Mouse (Mus musculus) lung, postnatal 4 days (tissue): ENCODE data around the gene Dok5.
A peak's percentile ranks its signal among the peaks of the same experiment; 100 is the strongest.

Experiments
- DNase-seq, 2 experiments: peaks; one replicate each; pipeline ENCODE4 v3.0.0; 2021

Dok5 gene

GRCm38 (mm10) chr2:170802984-170803383 lies 71.4 kb downstream of the Dok5 start:
- no peak for DNase-seq

GRCm38 (mm10) chr2:170807555-170808258 lies 76.1 kb downstream of the Dok5 start:
- DNase-seq: no peak

GRCm38 (mm10) chr2:170808259-170808789 lies 76.7 kb downstream of the Dok5 start:
- DNase-seq: no peak

DNA sequence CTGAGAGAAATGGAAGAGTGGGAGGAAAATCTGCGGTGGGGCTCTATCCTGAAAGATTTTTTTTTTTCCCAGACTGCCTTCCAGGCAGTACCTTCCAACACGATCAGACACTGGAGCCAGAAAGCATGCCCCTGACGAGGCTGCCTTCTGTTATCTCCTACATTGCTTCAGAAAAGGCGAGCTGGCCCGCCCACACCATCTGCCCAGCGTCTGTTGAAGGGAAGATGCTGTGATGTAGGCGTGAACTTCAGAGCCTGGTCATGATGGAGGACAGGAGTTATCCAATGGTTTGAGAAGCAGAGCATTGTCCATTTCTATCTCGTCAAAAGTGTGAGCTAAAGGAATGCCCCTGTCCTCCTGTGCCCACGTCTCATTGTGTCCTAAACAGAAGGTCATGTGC lies 79.7 kb downstream of the Dok5 start:
- no peak for DNase-seq

GRCm38 (mm10) chr2:170816302-170816701 lies 84.7 kb downstream of the Dok5 start:
- no peak for DNase-seq

GRCm38 (mm10) chr2:170817112-170817703 lies 85.6 kb downstream of the Dok5 start:
- no peak for DNase-seq

- peak; percentile 65 to 76 for DNase-seq
Observed at GRCm38 (mm10) chr2:170826821-170827441, 95.3 kb downstream of the Dok5 start.

DNA sequence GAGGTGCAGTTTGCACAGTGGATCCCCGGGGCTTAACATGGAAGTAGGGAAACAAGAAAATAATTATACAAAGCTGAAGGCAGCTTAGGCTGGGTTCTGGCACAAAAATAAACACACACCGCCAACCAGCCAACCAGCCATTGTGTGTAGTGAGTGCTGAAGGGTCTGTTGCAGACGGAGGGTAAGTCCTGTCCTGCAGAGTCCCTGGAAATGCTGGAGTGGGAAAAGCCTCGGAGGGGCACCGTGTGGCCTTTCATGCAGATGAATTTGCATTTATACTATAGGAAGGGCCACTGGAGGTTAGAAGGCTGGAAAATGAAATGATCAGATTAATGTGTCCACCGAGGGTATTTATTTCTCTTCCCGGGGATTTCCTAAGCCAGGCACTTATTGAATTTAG lies 97.2 kb downstream of the Dok5 start:
- DNase-seq: no peak

DNA sequence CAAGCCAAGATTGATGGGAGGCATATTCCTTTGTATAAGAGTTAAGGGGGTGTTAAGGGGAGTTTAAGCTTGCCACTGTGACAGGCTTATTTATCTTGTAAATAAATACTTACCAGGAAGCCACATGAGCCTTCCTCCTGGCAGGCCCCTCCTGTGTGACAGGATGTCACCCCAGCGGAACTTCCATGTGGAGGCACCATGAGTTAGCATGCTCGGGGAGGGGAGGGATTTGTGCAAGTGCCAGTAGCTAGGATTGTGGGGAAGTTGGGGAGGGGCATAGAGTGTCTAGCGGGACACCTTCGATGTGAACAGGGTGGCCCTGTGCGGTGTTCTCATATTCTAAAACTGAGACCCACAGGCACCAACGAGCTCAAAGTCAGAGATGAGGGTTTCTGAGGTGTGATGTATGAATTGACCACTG lies 97.6 kb downstream of the Dok5 start:
- peak; percentile 6 to 42 for DNase-seq

GRCm38 (mm10) chr2:170829988-170830387 lies 98.4 kb downstream of the Dok5 start:
- no peak for DNase-seq

GRCm38 (mm10) chr2:170836862-170837261 lies 105.3 kb downstream of the Dok5 start:
- DNase-seq: no peak

GRCm38 (mm10) chr2:170837363-170837762 lies 105.8 kb downstream of the Dok5 start:
- DNase-seq: no peak

GRCm38 (mm10) chr2:170837824-170838557 lies 106.4 kb downstream of the Dok5 start:
- DNase-seq: peak; percentile 23 to 44

GRCm38 (mm10) chr2:170841441-170841965 lies 109.9 kb downstream of the Dok5 start:
- DNase-seq: no peak

DNA sequence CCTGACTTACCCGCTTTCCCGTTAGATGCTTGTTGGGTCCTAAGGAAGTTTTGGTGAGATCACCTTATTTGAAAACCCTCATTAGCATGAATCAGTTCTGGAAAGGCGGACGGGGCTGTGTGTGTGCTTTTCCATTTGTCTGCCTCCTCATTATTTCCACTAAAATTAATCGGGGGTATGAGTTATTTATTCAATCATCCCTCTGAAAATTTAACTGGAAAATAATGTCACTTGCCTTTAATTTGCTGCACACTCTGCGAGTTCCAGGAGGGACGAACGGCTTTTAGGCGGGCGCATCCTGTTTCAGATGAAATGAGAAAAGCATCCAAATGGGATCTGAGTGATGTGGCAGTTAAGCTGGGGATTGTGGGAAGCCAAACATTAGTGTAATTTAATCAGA lies 113.9 kb downstream of the Dok5 start:
- DNase-seq: no peak

- no peak for DNase-seq
Observed at GRCm38 (mm10) chr2:170850058-170850457, 118.5 kb downstream of the Dok5 start.

GRCm38 (mm10) chr2:170852337-170852736 lies 120.7 kb downstream of the Dok5 start:
- DNase-seq: no peak

- DNase-seq: no peak
Observed at GRCm38 (mm10) chr2:170855210-170855609, 123.6 kb downstream of the Dok5 start.

- DNase-seq: peak; percentile 15 to 31
Observed at GRCm38 (mm10) chr2:170856085-170856484, 124.5 kb downstream of the Dok5 start.

- no peak for DNase-seq
Observed at GRCm38 (mm10) chr2:170857507-170857906, 125.9 kb downstream of the Dok5 start.

- no peak for DNase-seq
Observed at GRCm38 (mm10) chr2:170858640-170859039, 127.0 kb downstream of the Dok5 start.

DNA sequence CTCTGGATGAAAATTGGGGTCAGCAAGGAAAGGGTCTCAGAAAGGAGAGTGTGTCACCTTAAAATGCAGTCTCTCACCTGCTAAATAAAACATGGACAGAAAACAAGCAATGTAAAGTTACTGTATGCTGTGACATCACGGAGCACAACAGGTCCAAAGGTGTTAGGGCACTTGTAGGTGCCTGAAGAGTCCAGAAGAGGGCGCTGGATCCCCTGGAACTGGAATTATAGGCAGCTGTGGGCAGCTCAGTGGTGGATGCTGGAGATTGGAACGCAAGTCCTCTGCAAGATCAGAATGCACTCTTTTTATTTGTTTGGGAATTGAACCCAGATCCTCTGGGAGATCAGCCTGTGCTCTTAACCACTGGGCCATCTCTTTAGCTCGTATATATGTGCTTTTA lies 129.0 kb downstream of the Dok5 start:
- DNase-seq: no peak

DNA sequence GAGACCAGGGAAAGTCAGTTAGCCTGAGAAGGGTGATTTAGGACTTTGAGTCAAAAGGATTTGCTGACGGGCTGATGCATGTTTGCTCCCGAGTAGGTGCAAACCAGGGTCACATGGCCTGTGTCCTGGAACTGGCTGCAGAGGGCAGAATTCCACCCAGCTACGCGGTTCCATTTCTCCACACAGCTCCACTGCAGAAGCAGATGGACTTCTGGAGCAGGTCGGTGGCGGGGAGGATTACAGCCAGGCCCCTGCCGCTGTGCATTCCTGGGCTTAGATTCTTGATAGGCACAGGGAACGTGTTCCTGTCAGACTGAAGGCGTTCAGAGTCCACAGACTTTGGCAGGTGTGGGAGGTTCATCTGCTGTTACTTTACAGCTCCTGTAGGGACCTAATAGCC lies 131.2 kb downstream of the Dok5 start:
- no peak for DNase-seq
